Mouse (Mus musculus): Measurements from ENCODE around the gene Col4a3bp. TPM values are rescaled to one million over a fixed set of nuclear protein-coding genes. Genes with fewer than 3 reads are reported as not detected.
"Not testable (repeated sequence)": the region's sequence is repeated elsewhere in the genome, so short reads cannot be mapped to it uniquely, and the experiment has no call there.

The Col4a3bp gene
- total RNA-seq, 4 experiments from 2014 or later, result 65.8 to 84.1 (median 71.5) TPM

GRCm38 (mm10) chr13:96645822-96646221, 103.4 kb downstream of the Col4a3bp start:
- no peak for DNase-seq (ENCODE audit: low spot score in 2 of 2)

GRCm38 (mm10) chr13:96653041-96653440, 110.6 kb downstream of the Col4a3bp start:
- DNase-seq (ENCODE audit: low spot score in 2 of 2), result peak in 1 of 2 experiments; percentile 41

DNA sequence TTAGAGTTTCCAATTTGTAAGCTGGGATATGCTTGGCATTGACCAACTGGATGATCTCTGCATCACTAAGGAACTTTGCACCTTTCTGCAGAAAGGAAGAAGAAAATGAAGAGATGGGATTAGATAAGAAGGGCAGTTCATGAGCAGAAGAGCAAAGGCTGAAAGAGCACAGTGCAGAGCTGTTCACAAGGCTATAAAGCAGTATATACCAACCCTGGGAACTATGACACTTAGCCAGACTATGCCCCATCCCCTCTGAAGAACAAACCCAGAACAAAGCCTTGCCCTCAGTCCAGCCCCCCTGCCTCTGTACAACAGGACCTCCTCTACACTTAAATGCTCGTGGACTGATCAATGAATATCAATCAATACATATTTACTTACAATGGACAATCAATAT, 114.3 kb downstream of the Col4a3bp start:
- no peak for DNase-seq (ENCODE audit: low spot score in 2 of 2)

DNA sequence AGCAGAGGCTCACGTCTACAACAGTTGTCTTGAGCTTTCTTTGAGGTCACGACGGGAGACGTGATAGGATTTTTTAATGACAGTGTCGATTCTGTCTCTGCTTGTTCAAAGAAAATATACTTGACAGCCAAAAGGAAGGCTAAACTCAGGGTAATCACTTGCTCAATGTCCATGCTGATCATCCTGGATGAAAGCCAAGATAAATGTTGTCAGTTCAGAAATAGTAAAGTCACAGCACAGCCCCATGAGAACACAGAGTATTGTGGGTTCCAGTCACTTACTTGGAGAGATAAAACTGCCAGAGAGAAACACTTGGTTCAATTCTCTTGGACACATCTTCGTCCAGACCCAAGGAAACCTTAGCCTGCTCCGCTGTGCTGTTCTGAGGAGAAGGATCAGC, 116.5 kb downstream of the Col4a3bp start:
- no peak for DNase-seq (ENCODE audit: low spot score in 2 of 2)

DNA sequence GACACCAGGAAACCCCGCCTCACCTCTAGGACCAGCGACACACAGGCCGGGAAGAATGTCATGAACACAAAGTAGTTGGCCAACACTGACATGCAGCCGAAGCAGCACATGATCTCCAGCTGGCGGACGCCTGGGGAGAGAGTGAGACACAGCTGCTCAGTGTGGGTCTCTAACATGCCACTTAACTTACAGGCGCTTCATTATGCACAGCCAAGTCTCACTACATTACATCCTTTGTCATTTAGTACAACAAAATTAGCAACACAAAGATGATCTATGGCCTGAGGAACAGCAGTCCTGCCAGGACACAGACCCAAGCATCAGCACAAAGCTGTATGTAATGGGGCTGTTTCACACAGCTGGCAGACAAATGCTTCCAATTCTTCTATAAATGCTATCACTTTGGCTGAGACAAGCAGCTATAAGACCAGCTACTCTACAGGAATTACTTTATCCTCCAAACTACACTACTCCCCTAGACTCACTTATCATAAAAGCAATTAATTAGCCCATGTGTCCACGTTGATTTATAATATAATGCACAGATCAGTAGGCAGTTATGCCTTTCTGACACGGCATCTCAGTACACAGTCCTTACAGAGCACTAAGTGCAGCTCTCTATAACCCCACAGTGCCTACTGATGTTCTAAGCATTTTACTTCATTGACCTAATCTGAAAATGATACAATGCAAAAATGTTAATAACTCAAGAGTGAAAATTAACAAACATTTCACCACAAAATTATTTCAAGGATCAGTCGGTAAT, 117.9 kb downstream of the Col4a3bp start:
- no peak for DNase-seq (ENCODE audit: low spot score in 2 of 2)

- DNase-seq (ENCODE audit: low spot score in 2 of 2), result not testable (repeated sequence)
Measured at GRCm38 (mm10) chr13:96663120-96663519, 120.7 kb downstream of the Col4a3bp start.

- no peak for DNase-seq (ENCODE audit: low spot score in 2 of 2)
Measured at GRCm38 (mm10) chr13:96664419-96664974, 122.1 kb downstream of the Col4a3bp start.

DNA sequence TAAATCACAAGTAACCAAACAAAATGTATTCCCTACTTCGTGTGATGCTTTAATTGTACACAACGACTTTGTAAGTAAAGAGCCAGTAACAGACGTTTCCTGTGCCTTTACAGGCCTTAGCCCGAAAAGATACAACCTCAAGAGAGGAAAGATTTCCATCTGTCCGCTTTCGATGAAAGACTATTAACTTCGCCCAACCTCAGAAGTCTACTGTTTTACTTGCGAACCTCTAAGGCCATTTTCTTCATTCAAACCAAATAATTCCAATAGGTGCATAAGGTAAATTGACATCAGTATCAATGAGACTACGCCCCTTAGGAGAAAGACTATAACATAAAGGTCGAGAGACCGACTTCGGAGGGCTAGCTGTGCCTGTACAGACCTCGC, 127.6 kb downstream of the Col4a3bp start:
- no peak for DNase-seq (ENCODE audit: low spot score in 2 of 2)

GRCm38 (mm10) chr13:96670406-96671077, 128.1 kb downstream of the Col4a3bp start, which contains the start of gene Hmgcr:
TSS of gene Hmgcr (minus strand) at chr13:96670936.
- peak; percentile 97 to 99 for DNase-seq (ENCODE audit: low spot score in 2 of 2)

GRCm38 (mm10) chr13:96671078-96671905, 128.9 kb downstream of the Col4a3bp start:
- no peak for DNase-seq (ENCODE audit: low spot score in 2 of 2)

DNA sequence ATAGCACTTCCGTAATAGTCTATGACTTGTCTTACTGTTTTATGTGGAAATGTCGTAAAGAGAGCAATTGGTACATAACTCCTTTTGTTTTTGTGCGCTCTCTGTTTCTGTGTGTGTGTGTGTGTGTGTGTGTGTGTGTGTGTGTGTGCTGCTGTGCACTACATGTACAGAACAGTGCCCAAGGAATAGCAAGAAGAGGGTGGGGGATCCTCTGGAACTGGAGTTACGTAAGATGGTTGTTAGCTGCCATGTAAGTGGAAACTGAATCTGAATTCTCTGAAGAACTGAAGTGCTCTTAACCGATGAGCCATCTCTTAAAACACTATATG, 129.5 kb downstream of the Col4a3bp start:
- DNase-seq (ENCODE audit: low spot score in 2 of 2), result no peak

- DNase-seq (ENCODE audit: low spot score in 2 of 2), result no peak
Measured at GRCm38 (mm10) chr13:96672276-96672675, 129.9 kb downstream of the Col4a3bp start.

- DNase-seq (ENCODE audit: low spot score in 2 of 2), result no peak
Measured at GRCm38 (mm10) chr13:96673817-96674216, 131.4 kb downstream of the Col4a3bp start.

DNA sequence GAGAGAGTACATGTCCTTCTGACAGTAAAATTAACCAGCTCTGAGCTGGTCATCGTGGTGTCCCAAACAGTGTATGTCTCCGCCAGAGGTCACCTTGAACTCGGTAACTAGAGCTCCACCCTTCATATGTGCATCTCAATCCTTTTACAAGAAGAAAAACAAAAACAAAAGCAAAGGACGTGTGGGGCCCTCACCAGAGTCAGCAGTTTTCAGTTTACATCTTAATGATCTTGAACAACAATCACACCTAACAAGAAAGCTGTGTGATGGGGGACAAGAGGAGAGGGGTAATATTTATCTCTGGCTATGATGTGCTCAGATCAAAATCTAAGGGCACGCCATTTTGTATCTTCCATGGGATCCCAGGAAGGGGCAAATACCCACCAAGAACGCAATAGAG, 133.3 kb downstream of the Col4a3bp start:
- DNase-seq (ENCODE audit: low spot score in 2 of 2), result no peak

- DNase-seq (ENCODE audit: low spot score in 2 of 2), result no peak
Measured at GRCm38 (mm10) chr13:96677071-96677470, 134.7 kb downstream of the Col4a3bp start.

DNA sequence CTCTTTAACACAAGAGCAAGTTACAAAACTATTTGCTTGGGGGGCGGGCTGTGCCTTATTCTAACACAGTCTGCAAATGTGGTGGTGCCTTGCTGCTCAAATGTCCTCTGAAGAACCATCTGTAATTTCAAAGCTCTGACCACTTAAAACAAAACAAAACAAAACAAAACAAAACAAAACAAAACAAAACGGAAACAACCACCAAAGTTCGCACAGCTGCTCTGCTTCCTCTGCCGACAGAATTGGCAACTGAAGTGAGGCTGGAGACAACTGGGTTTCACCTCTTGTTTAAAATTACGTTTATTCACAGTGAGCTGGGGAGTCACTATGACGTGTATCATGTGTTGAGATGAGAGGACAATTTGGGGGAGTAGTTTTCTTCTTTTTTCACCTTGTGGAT, 136.2 kb downstream of the Col4a3bp start:
- DNase-seq (ENCODE audit: low spot score in 2 of 2), result no peak

DNA sequence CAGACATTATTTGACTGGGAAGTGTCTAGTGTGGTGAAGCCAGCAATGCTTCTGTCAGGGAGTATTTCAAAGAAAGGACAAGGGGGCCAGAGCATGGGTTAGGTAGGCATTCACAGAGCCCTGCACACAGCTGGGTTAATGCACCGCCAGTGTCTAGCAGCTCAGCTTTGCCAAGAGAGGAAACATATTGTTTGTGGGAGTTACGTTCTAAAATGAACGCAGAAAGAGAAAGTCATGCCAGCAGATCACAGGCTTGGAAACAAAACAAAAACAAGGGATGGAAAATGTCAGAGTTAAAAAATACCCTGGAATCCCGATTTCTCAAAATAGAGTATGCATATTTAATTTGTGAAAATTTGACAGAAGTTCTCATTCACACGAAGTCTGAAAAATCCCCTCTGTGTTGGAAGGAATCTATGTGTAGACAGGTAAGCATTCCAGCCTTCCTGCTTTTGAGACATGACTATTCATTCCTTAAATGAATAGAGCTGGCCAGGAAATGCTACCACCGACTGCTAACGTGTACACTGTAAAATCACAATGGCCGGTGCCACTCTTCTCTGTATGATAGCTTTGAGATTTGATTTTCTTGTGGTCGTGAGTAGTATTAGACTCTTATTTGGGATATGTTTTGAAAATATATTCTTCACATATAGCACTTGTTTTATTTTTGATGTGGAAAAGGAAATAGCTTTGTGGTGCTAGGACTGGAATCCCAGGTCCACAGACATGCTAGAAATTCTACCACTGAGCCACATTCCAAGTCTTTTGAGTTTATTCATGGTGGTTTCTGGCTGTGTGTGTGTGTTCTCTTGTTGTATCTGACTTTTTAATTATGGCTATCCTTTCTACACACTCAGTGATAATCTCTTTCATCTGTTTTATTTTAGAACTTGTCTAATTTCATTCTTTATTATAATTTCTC, 138.0 kb downstream of the Col4a3bp start:
- DNase-seq (ENCODE audit: low spot score in 2 of 2), result peak in 1 of 2 experiments; percentile 63

GRCm38 (mm10) chr13:96681088-96681620, 138.7 kb downstream of the Col4a3bp start:
- DNase-seq (ENCODE audit: low spot score in 2 of 2), result no peak

- peak in 1 of 2 experiments; percentile 75 for DNase-seq (ENCODE audit: low spot score in 2 of 2)
Measured at GRCm38 (mm10) chr13:96684779-96685178, 142.4 kb downstream of the Col4a3bp start.

DNA sequence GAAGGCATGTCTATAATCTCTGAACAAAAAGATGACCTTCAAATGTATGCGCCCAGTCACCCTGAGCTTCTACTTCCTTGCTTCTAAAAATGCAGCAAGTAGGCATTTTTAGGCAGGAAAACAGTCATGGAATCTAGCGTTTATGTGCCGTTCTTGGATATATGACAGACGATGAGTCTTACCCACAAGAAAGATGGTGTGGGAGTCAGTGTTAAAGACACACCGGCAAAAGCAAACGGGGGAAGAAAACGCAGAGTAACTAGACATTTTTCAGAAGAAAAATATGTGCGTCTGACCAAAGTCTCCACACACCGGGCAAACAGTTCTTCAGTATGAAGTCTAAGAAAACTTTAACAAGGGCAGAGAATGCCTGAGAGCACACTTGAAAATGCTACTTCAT, 144.8 kb downstream of the Col4a3bp start:
- peak in 1 of 2 experiments; percentile 28 for DNase-seq (ENCODE audit: low spot score in 2 of 2)

Data from left cerebral cortex, adult 8-10 months (tissue).